Mouse (Mus musculus) lung, postnatal 36 days (tissue): ENCODE data around the gene Ctss.
A peak's percentile ranks its signal among the peaks of the same experiment; 100 is the strongest.
"Not testable (repeated sequence)": the region's sequence is repeated elsewhere in the genome, so short reads cannot be mapped to it uniquely, and the experiment has no call there.

Source experiments
- DNase-seq: peaks from one replicate; pipeline ENCODE4 v3.0.0; 2022; ENCODE audit warnings: mixed read lengths

Ctss gene

DNA sequence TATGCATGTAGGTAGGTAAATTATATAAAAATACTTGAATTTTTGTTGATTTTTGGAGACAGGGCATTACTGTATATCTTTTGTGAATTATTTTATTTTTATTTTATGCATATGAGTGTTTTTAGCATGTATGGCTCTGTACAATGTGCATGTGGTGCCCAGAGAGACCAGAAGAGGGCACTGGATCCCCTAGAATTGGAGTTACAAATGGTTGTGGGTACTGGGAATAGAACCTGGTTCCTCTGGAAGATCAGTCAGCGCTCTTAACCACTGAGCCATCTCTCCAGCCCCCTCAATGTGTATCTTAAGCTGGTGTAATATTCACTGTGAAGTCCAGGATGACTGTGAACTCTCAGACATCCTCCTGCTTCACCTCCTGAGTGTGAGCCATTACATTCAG lies 8.3 kb downstream of the Ctss start:
- no peak for DNase-seq

GRCm38 (mm10) chr3:95538936-95539335 lies 12.3 kb downstream of the Ctss start:
- no peak for DNase-seq

DNA sequence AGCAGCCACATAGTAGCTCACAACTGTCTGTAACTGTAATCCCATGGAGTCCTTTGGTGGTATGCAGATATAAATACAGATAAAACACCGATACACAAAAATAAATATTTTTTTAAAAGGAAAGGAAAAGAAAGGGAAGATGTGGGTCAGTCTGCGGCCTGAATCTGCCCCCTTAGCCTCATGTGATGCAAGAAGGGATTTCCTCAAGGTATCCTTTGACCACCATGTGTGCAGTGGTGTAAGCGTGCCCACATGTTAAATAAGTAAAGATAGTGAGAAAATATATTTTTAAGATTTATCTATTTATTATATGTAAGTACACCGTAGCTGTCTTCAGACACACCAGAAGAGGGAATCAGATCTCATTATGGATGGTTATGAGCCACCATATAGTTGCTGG lies 13.3 kb downstream of the Ctss start:
- no peak for DNase-seq

- not testable (repeated sequence) for DNase-seq
These were observed 14.6 kb downstream of the Ctss start for GRCm38 (mm10) chr3:95541186-95541585.

- DNase-seq, result no peak
These were observed 15.6 kb downstream of the Ctss start for GRCm38 (mm10) chr3:95542171-95542570.

GRCm38 (mm10) chr3:95542981-95543380 lies 16.4 kb downstream of the Ctss start:
- DNase-seq, result no peak

DNA sequence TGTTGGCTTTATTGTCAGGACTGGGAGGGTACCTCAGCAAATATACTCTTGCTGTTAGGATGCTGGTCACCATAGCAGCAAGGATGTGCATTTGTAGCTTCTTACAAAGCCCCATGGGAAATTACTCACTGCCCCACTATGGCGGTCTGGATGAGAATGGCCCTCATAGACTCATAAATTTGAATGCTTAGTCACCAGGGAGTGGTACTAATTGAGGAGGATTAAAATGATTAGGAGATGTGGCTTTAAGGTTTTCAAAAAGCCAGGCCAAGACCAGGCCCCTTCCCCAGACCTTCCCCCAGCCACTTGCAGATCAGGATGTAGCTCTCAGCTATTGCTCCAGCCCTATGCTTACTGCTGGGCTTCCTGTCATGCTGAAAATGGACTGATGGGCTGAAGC lies 23.6 kb downstream of the Ctss start:
- DNase-seq, result no peak

DNA sequence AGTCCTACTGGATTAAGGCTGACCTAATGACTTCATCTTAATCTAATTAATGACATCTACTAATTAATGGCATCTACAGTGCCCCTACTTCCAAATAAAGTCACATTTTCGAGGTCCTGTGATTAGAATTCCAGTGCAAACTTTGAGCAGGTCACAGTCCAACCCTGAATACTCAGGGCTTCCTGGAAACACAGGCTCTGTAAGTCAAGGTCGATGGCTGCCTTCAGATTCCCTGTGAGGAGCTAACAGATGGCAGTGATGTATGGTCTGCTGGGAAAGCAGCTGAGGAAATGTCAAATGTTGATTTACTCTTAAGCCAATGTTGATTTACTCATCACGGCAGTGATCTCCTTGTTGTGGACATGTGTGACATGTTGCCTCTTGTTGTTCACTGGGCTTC lies 27.4 kb downstream of the Ctss start:
- DNase-seq, result no peak

GRCm38 (mm10) chr3:95559437-95559836 lies 32.9 kb downstream of the Ctss start, which contains the start of gene Hormad1:
Hormad1 (plus strand) TSS chr3:95559677.
- no peak for DNase-seq

- no peak for DNase-seq
These were observed 34.2 kb downstream of the Ctss start for GRCm38 (mm10) chr3:95560738-95561137.

- peak; percentile 57 for DNase-seq
These were observed 35.2 kb downstream of the Ctss start for GRCm38 (mm10) chr3:95561826-95562225.

- no peak for DNase-seq
These were observed 43.0 kb downstream of the Ctss start for GRCm38 (mm10) chr3:95569585-95569984.

GRCm38 (mm10) chr3:95587754-95588603 lies 61.4 kb downstream of the Ctss start:
- DNase-seq, result no peak

GRCm38 (mm10) chr3:95588604-95589086 lies 62.1 kb downstream of the Ctss start, which contains the start of gene Golph3l:
Golph3l (plus strand) TSS chr3:95588934.
- DNase-seq, result peak; percentile 99

GRCm38 (mm10) chr3:95598734-95599133 lies 72.1 kb downstream of the Ctss start:
- no peak for DNase-seq

GRCm38 (mm10) chr3:95601287-95601686 lies 74.7 kb downstream of the Ctss start:
- DNase-seq, result no peak
